Mouse (Mus musculus) heart, adult 8-10 months (tissue): ENCODE measurements around the gene Zfp330. TPM values are rescaled to one million over a fixed set of nuclear protein-coding genes. Genes with fewer than 3 reads are reported as not detected.

Source experiments
- DNase-seq: peaks from one replicate; pipeline ENCODE4 v3.0.0; 2022; ENCODE audit warnings: low spot score
- total RNA-seq, 4 experiments: library from RNA; stranded (reverse); gene quantifications; 2 replicates each; pipeline ENCODE4 v1.2.4; 2022

The Zfp330 gene
- 10 to 100 TPM; 16.0 to 21.9 (median 18.1) TPM for total RNA-seq

DNA sequence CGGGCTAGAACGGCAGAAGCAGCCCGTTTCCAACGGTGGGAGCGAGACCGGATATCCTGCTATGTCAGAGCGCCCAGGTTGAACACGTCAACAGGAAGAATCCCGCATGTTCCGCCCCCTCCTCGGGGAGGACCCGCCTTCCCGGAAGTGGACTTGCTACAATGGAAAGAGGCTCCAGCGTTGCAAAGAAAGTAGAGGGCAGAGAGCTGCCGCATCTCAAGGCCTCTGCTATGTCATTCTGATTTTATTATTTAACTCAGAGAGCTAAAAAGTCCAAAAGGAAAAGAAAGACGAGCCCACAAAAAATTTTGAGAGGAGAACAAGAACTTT, at the start of gene Zfp330:
Gene Zfp330 (minus strand): TSS at position 68 of the 330 bp plus-strand sequence.
- peak; percentile 95 for DNase-seq

- DNase-seq = no peak
Observed at GRCm38 (mm10) chr8:82777945-82778344, 4.0 kb upstream of the Zfp330 start.

- no peak for DNase-seq
Observed at GRCm38 (mm10) chr8:82777406-82777805, 3.4 kb upstream of the Zfp330 start.

GRCm38 (mm10) chr8:82774482-82774881, 522 bp upstream of the Zfp330 start:
- no peak for DNase-seq

DNA sequence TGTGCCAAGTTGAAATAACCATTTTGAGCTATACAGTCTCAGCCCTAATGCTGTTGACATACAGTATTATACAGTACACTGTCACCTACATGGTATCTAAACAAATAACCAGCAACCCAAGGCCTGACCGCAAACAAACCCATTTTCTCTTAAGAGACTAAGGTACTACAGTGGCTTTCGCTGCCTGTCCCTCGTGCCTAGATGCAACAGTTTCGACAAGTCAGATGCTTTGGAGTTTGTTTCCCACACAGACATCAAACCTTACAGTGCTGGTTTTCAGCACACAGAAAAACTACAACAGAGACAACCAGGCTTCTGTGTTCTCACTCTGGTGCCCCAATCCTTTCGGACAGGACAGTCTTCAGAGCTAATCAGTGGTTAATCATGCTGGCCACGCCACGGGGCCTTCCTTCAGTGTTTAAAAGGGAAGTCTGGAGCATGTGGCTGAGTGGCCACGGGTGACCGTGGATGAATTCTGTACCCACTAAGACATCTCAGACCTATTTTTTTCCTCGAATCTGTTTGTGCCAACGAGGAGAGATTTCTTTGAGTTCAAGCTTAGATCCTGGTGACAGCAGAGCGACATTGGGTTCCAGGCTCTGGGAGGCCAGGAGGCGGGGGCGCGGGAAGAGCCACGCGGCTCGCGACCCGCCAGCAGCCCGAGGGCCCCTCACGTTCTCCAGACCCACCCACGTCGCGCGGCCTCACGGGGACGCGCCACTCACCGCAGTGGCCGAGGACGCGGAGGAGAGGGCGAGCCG, 448 bp downstream of the Zfp330 start:
- no peak for DNase-seq

DNA sequence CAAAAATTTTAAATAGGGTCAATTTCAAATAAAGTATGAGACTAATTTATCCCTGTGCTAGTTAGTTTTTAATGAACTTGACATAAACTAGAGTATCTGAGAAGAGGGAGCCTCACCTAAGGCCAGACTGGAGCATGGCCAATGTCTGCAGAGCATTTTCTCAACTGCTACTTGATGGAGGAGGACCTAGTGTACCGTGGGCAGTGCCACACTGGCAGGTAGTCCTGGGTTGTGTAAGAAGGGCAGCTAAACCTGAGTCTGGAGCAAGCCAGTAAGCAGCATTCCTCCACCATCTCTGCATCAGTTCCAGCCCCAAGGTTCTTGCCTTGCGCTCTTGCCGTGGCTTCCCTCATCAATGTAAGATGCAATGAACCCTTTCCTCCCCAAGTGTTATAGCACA, 3.1 kb downstream of the Zfp330 start:
- DNase-seq = no peak

DNA sequence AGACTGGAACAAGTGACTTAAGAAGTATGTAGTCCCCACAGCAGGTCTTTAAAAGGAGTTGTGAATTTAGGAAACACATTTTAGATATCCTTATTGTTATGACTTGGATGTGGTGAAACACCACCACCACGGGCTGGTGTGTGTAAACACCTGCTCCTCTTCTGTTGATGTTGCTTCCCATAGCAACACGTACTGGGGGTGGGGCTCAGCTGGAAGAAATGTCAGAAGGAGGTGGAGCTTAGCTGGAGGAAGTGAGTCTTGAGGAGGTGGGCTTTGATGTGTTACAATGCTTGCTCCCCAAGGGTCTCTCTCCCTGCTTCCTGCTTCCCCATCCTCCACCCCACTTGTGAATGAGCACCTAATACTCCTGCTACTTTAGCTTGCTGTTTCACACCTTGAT, 14.9 kb downstream of the Zfp330 start:
- DNase-seq = no peak

DNA sequence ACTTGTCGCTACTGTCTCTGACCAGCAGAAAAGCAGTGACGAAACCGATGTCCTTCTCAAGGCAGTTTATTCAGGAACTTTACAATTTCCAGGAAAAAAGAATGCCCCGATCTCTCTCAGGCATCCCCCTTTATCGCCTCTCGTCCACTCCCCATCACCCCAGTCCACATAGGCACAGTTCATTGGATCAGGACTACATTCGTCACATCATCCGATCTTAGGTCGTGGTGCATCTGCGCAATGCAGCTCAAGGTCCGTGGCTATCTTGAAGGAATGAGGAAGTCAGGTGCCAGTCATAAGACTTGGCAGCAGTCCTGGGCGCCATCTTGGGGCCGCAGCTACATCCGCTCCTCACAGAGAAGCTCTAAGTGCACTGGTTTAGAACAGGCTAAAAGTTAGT, 19.0 kb downstream of the Zfp330 start:
- DNase-seq = no peak

DNA sequence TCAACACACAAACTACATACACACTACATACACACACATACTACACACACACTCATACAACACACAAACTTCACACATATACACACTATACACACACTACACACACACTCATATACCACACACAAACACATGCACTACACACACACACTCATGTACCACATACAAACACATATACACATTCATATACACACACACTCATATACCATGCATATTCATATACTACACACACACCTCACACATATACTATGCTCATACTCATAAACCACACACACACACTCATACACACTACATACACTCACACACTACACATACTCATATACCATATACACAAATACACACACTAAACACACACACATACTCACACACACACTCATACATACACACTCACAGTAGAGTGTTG, 27.3 kb downstream of the Zfp330 start:
- no peak for DNase-seq

- peak; percentile 67 for DNase-seq
Observed at GRCm38 (mm10) chr8:82743905-82744904, 29.8 kb downstream of the Zfp330 start.

Other genes with a start within 250 kb of the Zfp330 start
- 10 to 100 TPM; 10.9 to 16.0 (median 12.9) TPM for gene Rnf150, start 89.2 kb upstream of the Zfp330 start, total RNA-seq